Mouse (Mus musculus) retina, adult 2 months (tissue): ENCODE results near the gene Gpr173.
"Not testable (repeated sequence)": the region's sequence is repeated elsewhere in the genome, so short reads cannot be mapped to it uniquely, and the experiment has no call there.

Source experiments
- DNase-seq: peaks from one replicate; pipeline ENCODE4 v3.0.0-alpha.2; 2012; ENCODE audit warnings: low read depth, low spot score

Gene Gpr173

DNA sequence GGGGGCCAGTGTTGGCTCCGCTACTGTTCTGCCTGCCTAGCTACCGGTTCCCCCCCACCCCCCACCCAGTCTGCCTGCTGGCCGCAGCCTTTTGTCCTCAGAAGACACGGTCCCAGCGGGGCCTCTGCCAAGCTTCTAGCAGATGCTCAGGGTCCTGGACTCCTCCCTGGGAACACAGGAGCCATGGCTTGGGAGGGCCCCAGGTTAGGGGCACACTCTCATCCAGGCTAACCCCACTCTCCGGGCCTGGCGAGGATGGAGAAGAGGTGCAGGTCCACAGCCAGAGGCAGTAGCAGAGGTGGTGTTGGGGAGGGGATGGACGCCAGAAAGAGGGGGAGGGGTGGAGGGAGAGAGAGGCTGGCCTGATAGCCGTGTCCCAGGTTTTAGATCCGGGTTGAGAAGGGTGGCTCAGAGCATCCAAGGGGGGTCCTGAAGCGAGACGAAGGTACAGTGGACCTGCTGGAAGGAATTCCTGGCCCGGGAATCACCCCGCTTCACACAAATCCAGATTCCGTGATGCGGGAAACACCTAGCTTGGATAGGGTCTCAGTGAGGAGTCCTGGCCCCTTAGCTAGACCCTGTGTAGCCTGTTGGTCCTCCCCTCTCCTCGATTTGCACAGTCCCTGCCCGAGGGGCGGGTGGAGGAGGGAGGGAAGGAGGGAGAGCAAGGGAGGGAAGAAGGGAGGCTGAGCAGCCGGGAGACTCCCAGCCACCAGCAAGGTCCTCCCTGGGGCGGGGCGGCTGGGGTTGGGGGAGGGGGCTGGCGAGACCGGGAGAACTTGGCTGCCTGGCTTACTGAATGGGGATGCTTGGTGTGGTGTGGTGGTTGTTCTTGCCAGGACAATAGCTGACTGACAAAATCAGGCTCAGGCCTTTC, at the start of gene Gpr173:
Gpr173 (minus strand) TSS at position 308 of the 877 bp plus-strand sequence.
- DNase-seq, result no peak

DNA sequence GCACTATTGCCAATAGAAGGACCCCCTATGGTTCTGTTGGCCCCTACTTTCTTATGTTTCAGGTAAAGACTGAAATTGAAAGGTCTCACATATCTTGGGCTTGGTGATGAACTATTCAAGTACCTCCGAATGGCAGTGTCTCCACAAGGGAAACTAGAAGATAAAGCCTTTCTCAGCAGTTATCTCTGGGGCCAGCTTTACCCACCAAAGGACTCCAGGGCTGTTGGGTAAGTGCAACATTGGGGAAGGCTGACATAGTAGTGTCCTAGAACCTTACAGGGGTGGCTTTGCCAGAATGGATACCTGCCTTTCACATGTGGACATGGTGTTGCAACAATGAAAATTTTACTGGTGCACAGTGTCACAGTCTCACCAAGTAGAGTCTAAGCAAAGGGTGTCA, 34.7 kb upstream of the Gpr173 start:
- no peak for DNase-seq

DNA sequence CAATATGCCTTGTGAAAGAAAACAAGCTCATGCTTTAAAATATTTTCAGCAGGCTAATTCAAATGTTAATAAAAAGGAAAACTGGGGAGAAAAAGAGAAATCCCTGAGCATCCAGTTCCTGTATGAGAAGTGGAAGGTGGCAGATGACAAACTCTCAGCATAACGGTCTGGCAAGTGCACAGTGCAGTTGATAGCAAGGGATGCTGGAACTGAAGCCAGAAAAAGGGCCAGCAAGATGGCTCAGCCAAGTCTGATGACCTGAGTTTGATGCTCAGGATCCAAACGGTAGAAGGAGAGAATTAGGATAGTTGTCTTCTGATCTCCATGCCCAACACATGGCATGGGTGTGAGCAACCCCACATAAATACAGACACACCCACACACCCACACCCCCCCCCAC, 31.6 kb upstream of the Gpr173 start:
- no peak for DNase-seq

DNA sequence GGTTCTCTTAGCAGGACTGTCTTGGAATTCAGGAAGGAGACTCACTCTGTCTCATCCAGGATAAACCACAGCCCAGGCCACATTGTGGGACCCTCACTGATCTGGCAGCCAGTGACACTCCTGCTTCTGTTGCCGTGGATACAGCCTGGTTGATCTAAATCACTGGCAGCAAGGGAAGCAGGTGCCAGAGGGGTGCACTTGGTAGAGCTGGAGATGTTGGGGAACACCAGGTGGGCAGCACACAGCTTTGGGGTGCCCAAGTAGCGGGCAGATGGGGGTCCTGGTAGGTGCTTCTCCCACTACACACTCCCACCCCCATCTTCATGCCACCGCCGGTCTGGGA, 479 bp downstream of the Gpr173 start:
- DNase-seq, result no peak

DNA sequence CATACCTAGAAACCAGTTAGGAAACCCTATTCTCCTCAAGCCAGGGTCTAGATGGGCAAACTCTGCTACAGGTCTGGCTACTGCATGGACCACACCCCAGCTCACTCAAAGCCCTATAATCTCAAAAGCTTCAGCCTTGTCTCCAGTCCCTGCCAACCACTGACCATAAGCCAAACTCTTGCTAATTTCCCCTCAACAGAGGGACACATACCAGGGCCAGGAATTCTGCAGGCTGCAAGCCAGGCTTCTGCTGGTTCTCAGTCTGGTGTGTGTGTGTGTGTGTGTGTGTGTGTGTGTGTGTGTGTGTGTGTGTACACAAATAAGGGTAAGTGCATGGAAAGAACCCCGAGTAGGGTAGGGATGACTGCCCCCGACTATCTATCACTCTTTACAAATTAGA, 2.1 kb downstream of the Gpr173 start:
- no peak for DNase-seq

DNA sequence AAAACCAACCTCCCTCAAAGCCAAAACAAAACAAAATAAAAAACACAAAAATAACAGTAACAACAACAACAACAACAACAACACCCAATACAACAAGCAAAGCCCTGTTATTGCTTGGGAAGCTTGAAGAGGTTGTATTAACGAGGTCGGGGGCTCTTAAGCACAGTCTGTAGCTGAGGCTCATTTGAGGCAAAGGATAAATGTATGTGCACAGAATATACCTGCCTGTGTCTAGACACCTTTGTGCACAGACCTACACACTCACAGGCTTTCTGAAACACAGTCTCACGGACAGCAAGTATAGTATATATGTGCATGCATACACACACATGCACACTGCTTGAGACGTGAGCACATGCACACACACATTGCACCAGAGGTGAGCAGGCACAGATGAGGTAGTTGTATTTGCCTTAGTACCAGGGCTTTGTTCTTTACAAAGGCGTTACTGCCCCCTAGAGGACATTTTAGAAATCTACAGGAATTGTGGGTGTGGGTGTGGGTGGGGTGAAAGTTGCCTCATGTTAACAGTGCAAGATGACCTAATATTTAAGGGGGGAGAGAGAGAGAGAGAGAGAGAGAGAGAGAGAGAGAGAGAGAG, 15.9 kb downstream of the Gpr173 start:
- DNase-seq, result peak; percentile 51

DNA sequence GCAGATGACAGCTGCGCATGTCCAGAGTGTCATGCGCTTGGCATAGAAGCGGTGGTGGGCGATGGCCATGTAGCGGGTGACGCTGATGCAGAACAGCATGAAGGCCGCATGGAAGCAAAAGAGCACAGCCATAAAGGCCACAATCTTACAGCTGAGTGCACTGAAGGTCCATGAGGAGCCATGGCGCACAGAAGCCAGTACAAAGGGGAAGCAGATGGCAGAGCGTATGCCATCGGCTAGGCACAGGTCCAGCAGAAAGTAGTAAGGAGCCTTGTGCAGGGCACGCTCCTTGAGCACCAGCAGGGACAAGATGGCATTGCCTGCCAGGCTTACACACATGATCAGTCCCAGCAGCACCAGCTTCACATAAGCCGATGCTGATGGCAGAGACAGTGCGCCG, 21.5 kb downstream of the Gpr173 start:
- DNase-seq, result no peak

DNA sequence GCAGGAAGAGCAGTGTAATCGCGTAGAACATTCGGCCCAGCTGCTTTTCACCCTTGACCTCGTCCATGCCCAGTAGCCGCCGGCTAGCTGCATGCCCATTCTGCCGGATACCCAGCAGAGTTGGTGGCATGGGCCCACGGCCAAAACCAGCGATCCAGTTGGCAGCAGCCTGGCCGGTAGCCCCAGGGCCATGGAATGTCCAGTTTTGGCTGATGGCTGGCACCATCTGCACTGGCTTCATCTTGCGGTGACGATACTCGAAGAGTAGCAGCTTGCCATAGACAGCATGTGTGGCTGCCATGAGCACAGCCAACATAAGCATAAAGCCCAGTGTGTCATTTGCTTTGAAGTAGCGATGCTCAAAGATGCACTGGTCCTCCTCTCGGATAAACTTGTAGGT, 21.9 kb downstream of the Gpr173 start:
- DNase-seq, result no peak

DNA sequence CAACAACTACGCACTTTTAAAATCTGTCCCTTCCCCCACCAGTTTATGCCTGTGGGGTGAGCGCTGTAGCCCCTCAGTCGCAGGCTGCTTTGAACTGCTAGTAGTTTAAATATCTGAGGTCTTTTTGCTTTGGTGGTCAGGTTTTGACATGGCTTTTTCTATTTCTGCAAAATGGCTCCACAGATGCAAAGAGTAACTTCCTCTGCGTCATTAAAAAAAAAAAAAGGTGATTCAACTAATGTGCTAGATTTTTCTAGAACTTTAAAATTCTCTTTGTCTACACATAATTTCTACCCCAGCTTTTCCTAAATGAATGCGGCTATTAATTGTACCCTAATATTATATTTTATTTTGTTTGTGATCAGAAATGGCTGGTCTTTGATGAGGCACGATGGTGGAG, 25.6 kb downstream of the Gpr173 start:
- no peak for DNase-seq

DNA sequence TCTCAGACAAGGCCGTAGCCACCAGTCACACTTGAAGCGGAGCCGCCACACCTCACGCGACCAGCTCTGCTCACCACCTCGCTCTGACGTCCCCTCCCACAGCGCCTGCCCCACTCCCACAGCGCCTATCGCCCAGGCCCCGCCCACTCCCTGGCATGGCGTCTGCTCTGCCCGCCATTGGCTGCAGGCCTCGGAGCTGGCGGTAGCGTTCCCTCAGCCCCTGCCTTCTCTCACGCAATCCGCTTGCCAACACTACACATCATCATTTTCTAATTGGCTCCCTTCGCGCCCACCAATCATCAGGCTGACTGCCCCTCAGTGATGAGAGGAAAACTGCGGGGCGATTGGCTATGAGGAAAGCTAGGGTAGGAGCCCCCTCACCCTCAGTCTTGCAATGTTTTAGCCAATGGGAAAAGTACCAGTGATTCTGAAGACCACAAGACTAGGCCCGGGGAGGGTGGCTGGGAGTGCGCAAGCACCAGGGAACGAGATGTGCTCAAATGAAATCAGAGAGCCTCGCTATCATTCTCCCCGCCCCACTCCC, 26.1 kb downstream of the Gpr173 start, which contains the start of gene Tspyl2:
Tspyl2 (minus strand) TSS at position 68 of the 544 bp plus-strand sequence.
- DNase-seq, result peak; percentile 72

DNA sequence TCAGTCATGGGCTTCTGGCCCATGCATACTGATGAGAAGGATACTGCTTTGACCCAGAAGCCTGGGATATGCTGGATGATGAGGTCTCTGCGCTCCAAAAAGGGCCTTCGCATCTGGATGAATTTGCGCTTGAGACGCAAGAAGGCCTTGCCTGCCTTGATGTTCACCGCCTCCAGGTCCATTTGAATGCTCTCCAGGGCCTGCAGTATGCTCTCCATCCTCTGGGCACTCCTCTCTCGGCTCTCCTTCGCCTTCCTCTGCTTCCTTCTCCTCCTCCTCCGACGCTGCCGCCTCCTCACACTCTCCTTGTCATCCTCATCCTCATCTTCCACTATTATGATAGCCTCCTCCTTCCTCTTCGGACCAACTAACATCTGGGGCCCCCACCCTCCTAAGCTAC, 27.0 kb downstream of the Gpr173 start:
- no peak for DNase-seq

DNA sequence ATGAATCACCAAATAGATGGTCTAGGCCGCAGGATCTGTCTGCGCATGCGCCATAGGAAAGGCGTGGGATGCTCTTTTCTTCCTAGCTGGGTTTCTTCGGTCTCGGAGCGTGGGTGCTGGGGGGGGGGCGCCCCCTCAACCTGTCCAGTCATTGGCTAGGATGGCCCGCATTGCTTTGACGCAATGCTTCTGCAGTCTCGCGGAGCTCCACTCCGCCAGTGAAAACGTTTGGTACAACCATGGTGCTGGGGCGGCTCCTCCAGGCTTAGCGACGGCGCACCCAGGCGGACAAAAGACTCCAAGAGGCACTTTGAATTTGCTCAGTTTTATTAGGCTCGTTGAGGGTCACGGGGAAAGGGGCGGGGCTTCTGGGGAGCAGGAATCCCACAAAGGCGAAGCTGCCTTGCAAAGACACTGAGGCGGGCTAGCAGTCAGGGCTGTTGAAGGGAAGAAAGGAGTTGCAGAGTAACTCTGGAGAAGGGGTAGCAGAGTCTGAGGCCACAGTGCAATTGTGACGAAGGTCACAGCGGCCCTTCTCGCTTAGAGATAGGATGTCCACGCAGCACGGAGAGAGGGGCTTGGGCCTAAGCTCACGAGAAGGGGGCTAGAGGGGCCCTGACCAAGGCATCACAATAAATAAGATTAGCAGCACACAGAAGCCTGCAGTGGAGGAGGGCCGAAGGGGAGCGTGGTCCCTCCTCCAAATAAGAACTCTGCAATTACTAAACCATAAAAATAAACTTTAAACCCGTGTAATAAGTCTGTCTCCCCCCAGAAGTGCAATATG, 31.8 kb downstream of the Gpr173 start:
- peak; percentile 50 for DNase-seq

DNA sequence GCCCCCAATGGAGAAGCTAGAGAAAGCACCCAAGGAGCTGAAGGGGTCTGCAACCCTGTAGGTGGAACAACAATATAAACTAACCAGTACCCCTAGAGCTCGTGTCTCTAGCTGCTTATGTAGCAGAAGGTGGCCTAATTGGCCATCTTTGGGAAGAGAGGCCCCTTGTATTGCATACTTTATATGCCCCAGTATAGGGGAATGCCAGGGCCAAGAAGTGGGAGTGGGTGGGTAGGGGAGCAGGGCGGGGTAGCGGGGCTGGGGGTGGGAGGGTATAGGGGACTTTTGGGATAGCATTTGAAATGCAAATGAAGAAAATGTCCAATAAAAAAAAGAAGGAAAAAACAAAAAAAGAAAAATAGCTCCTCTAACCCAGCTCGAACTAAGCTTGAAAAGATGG, 32.4 kb downstream of the Gpr173 start:
- DNase-seq, result not testable (repeated sequence)

DNA sequence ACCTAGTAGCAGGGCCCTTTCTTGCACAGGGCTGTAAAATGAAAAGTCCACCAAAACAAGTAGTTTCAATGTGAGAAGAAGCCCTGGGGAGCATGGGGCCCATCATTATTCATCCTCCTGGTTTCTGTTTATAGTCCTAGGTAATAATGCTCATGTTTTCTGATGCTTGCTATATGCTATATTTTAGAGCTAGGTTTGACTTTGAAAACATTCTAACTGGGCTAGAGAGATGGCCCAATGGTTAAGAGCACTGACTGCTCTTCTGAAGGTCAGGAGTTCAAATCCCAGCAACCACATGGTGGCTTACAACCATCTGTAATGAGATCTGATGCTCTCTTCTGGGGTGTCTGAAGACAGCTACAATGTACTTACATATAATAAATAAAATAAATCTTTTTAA, 39.1 kb downstream of the Gpr173 start:
- not testable (repeated sequence) for DNase-seq

DNA sequence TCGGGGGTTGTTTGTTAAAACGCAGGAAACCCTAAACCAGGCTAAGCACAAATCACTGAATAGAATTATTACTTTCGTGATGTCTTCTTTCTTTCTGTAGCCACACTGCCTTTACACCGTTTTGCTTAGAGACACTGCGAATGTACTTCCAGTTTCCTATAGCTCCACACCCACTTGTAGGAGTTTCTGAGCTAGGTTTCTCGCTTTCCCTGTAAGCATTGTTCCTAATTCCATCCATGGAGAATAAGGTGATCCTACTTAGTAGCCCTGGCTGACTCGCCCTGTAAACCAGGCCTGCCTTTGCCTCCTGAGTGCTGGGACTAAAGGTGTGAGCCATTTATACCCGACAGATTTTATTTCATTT, 40.8 kb downstream of the Gpr173 start:
- no peak for DNase-seq

DNA sequence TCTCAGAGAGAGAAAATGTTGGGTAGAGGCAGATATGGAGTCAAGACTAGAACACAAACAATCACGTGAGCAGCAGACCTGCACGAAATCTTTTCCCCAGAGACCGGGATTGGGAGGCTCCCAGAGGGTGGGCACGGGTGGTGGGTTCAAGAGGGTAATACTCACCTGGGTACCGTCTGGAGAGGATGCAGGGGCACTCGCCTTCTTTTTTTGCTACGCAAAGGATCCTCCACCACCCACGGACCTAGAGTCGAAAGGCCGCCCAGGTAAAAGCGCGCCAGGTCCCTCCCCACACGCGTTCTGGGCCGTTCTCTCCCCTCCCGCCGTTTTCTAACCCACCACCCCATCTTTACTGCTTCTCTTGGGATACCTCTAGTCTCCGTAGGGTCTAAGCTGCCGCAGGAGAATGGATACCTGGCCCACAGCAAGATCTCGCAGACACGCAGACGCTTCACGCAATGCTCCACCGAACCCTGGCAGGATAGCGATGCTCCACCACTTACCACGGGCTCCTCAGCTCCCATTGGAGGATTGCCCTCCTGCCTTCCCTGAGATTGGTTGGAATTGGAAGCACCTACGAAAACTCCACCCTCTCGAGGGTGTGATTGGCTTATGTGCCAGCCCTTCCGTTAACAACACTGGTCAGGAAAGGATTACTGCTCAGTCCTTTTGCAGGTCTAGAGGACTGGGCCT, 41.4 kb downstream of the Gpr173 start, which contains the start of gene Kantr:
Kantr (minus strand) TSS at position 500 of the 693 bp plus-strand sequence.
- DNase-seq, result peak; percentile 70

DNA sequence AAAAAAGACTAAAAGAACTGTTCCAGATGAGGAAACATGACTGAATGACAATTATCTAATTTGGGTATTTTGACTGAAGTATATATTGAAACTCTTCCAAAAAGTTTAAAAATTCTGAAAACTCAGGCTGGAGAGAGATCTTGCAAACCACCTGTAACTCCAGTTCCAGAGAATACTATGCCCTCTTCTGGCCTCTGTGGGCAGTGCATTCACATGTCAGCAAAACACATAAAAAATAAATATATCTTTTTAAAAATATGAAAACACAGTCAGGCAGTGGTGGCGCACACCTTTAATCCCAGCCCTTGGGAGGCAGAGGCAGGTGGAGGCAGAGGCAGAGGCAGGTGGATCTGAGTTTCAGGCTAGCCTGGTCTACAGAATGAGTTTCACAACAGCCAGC, 44.9 kb downstream of the Gpr173 start:
- DNase-seq, result no peak

DNA sequence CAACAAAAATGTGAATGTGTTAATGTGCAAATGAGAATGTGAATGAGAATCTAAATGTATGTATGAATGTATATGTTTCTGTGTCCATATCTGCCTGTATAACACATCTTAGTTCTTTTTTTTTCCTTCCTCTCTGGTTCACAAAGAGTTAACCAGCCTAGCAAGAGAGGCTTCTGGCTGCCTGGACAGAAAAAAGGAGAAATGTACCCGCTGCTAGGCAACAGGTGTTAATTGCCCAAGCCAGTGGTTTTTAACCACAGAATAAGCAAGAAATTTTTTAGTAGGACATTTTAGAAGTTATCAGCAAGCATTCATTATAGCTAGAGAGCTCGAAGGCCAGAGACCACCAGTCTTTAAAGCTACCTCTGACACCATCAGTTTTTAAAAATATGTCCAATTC, 45.7 kb downstream of the Gpr173 start:
- no peak for DNase-seq

DNA sequence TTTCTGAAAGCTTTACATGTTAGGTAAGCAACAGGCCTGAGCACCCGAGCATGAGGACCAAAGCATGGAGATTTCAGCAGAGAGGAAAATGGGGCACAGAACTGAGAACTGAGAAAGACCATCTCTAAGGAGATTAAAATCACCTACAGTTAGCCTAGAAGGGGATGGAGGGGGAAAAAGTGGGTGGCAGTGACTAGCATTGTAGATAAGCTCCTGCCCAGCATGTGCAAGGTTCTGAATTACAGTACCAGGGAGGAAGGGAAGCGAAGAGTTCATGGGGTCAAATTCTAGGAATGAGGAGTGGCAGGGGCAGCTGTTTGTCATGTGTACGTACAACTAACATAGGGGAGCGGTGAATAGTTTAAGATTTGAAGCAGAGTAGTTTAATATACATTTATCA, 48.0 kb downstream of the Gpr173 start:
- no peak for DNase-seq

DNA sequence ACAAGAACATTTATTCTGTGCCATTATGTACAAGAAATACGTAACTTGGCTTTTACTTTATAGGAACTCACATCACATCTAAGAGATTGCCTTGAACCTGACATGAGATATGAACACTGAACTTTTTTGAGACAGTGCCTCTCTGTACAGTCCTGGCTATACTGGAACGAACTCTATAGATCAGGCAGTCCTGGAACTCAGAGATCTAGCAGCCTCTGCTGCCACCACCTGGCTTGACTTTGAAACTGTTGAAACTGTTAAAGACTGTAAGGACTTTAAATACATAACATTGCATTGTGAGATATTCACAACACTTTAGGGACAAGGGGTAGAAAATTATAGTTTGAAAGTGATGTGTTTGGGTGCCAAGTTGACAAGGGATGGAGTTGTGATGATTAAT, 60.6 kb downstream of the Gpr173 start:
- DNase-seq, result peak; percentile 11

DNA sequence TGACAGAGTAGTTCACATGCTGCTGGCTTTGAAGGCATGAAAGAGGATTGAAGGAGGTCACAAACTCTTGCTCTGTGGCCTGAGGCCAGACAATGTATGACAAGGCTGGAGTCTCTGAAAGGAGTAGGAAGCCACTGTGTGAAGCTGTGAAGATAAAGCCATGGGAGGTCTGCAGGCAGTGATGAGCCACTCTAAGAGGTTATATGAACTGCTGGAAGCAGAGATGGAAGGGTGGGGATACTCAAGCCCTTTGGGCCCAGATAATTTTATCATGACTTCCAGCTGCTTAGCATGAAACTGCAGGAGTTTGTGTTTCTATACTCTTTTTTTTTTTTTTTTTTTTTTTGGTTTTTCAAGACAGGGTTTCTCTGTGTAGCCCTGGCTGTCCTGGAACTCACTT, 61.1 kb downstream of the Gpr173 start:
- no peak for DNase-seq

DNA sequence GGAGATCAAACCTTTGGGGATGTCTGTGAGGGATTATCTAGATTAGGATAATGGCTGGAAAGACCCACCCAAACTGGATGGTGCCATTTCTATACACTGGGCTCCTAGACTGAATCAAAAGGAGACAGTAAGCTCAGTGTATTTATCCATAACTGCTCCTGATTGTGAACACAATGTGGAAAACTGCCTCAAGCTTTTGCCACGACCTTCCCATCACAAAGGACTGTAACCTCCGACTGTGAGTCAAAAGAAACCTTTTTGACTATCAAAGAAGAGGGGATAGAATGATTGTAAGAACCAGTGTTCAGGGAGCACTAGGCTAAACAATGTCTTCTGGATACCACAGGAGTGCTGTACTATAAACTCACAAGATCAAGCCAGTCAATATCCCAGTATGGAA, 62.3 kb downstream of the Gpr173 start:
- DNase-seq, result no peak
